Mouse (Mus musculus) liver, adult 2 months (tissue): ENCODE measurements around the gene Tor2a.

Experiments
- CTCF ChIP-seq: fragments of 200-500 bp; IDR thresholded peaks from 2 replicates; pipeline ENCODE4 v1.5.1; 2011; ENCODE audit warnings: low read depth, low read length, control low read depth
- POLR2A ChIP-seq: fragments of 200-500 bp; IDR thresholded peaks from 2 replicates; pipeline ENCODE4 v1.6.1; 2011; ENCODE audit warnings: low read length, control low read depth; ENCODE audit not compliant: insufficient read depth; ENCODE audit errors: extremely low read depth

DNA sequence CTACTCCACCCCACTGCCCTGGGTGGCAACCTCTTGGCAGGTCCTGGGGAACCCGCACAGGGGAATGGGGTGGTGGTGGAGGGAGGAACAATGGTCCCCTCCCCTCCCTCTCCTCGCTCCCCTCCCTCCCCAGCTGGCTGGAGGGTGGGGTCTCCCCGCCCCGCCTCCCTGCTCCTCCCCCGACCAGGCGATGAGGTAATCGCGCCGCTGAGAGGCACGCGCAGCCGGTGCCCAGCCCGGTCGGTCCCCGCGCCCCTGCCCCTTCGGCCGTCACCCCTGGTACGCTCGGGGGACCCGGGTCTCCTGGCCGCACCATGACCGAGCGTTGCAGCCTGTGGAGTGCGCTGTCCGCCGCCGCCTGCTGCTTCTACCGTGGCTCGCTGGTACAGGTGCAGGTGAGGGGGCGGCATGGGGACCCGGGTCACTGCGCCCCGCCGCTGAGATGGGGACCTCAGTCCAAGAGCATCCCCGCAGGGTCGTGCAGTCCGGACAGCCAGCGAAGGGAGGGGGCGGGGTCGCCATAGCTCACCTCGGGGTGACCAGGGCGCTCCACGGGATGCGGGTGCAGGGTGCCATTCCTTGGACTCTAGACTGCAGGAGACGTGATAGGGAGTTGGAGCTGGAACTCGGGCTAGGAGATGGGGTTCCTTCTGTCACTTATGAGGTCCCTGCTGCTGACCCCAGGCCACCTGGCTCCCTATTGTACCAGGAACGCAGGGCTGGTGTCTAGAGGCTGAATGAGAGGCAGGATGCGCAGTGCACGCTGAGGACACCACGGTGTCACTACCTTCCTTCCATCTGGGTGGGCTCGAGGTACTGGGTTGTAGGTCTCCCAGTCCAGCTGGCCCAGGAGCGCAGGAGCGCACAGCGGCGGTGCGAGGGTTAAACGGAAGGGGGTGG, 15.5 kb upstream of the Tor2a start:
- TF ChIP-seq CTCF (no peak), POLR2A (no peak)
